Mouse (Mus musculus): Measurements from ENCODE around the gene Mbnl2.

The Mbnl2 gene

GRCm38 (mm10) chr14:120416886-120417285 lies 141.4 kb downstream of the Mbnl2 start:
- DNase-seq (ENCODE audit: low spot score) = no peak

GRCm38 (mm10) chr14:120418964-120419363 lies 143.5 kb downstream of the Mbnl2 start:
- DNase-seq (ENCODE audit: low spot score) = no peak

- DNase-seq (ENCODE audit: low spot score) = no peak
These were observed 153.0 kb downstream of the Mbnl2 start for GRCm38 (mm10) chr14:120428497-120428896.

- DNase-seq (ENCODE audit: low spot score) = no peak
These were observed 157.3 kb downstream of the Mbnl2 start for GRCm38 (mm10) chr14:120432773-120433172.

GRCm38 (mm10) chr14:120433931-120434398 lies 158.5 kb downstream of the Mbnl2 start:
- DNase-seq (ENCODE audit: low spot score) = no peak

DNA sequence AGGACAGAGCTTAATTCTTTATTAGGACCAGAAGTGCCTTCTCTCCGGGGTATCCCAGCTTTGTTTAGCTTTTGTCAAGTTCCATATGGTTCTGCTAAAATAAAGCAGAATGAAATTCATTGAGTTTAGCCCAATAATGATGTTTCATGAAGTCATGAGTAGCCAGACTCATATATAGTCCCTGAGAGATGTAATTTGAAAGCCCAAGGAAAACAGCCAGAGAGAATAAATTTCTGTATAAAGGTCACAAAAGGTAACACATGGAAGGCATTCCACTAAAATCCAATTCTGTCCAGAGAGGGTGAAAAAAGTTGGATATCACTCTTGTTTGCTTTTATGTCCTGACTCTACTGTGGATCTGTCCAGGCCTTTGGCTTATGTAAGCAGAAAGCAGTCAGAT lies 159.4 kb downstream of the Mbnl2 start:
- DNase-seq (ENCODE audit: low spot score) = no peak

GRCm38 (mm10) chr14:120440716-120441115 lies 165.2 kb downstream of the Mbnl2 start:
- DNase-seq (ENCODE audit: low spot score) = no peak

- DNase-seq (ENCODE audit: low spot score) = no peak
These were observed 165.8 kb downstream of the Mbnl2 start for GRCm38 (mm10) chr14:120441256-120441655.

GRCm38 (mm10) chr14:120441836-120442235 lies 166.4 kb downstream of the Mbnl2 start:
- no peak for DNase-seq (ENCODE audit: low spot score)

DNA sequence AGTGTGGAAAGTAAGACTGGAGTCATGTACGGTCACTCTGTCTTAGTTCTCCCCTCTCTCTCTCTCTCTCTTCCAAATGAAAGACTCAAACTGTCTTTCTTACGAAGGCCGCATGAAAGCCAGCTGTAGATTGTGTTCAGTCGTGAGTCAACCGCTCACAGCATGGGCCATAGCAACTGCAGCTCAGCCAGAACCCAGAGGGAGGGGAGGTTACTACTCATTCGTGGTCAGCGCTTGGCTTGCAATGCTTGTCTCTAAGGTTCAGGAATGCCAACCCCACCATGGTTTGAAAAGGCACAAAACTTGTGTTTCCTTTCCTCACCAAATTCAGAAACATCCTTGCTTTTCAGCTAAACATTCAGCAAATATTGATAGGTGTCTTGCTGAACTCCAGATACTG lies 178.8 kb downstream of the Mbnl2 start:
- DNase-seq (ENCODE audit: low spot score) = no peak

- no peak for DNase-seq (ENCODE audit: low spot score)
These were observed 188.7 kb downstream of the Mbnl2 start for GRCm38 (mm10) chr14:120463938-120464727.

DNA sequence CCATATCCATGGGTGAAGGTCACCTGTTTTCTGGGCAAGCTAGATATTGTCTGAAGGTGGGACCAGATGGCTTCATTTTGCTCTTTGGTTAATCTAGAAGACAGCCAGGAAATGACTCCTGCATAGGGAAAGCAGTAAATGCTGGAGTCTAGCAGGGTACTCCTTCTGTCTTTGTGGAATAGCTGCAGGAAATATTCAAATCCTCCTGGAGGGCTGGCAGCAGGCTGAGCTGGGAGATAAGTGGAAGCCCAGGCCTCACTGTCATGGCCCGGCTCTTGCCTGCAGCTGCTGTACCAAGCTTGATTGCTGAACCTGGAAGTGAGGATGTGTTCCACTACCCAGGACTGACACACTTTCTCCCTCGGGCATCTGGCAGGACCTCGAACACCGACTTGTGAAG lies 191.3 kb downstream of the Mbnl2 start:
- DNase-seq (ENCODE audit: low spot score) = no peak

- no peak for DNase-seq (ENCODE audit: low spot score)
These were observed 193.8 kb downstream of the Mbnl2 start for GRCm38 (mm10) chr14:120469126-120469790.

GRCm38 (mm10) chr14:120476186-120476697 lies 200.8 kb downstream of the Mbnl2 start:
- DNase-seq (ENCODE audit: low spot score) = no peak

GRCm38 (mm10) chr14:120477288-120477981 lies 202.0 kb downstream of the Mbnl2 start:
- peak; percentile 99 for DNase-seq (ENCODE audit: low spot score)

- DNase-seq (ENCODE audit: low spot score) = peak; percentile 93
These were observed 202.6 kb downstream of the Mbnl2 start, which contains the start of gene Rap2a for GRCm38 (mm10) chr14:120477982-120478568. Gene Rap2a, plus strand, starts transcription at chr14:120478444.

DNA sequence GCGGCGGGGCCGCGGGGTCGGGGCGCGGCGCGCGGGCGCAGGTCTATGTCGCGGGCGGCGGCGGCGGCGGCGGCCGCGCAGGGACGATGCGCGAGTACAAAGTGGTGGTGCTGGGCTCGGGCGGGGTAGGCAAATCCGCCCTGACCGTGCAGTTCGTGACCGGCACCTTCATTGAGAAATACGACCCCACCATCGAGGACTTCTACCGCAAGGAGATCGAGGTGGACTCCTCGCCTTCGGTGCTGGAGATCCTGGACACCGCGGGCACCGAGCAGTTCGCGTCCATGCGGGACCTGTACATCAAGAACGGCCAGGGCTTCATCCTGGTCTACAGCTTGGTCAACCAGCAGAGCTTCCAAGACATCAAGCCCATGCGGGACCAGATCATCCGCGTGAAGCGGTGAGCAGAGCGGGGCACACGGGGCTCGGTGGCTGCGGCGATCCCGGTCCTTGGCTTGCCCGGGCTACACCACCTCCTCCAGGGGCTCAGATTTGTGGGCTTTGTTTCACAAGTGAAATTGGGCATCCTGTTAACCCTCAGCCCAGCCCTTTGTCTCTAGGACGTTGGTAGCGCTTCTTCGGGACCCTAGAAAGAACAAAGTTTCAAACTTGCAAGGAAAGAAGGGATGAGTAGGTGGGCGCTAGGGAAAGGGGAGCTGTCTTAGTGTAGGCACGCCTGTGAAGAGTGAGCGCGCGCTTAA lies 203.3 kb downstream of the Mbnl2 start:
- DNase-seq (ENCODE audit: low spot score) = peak; percentile 34

- no peak for DNase-seq (ENCODE audit: low spot score)
These were observed 205.0 kb downstream of the Mbnl2 start for GRCm38 (mm10) chr14:120480341-120480900.

GRCm38 (mm10) chr14:120480927-120481326 lies 205.5 kb downstream of the Mbnl2 start:
- no peak for DNase-seq (ENCODE audit: low spot score)

Data from ovary, postnatal 14 days (tissue).